Mouse (Mus musculus): Measurements from ENCODE around the gene Amotl2.
A peak's percentile ranks its signal among the peaks of the same experiment; 100 is the strongest.

The Amotl2 gene

DNA sequence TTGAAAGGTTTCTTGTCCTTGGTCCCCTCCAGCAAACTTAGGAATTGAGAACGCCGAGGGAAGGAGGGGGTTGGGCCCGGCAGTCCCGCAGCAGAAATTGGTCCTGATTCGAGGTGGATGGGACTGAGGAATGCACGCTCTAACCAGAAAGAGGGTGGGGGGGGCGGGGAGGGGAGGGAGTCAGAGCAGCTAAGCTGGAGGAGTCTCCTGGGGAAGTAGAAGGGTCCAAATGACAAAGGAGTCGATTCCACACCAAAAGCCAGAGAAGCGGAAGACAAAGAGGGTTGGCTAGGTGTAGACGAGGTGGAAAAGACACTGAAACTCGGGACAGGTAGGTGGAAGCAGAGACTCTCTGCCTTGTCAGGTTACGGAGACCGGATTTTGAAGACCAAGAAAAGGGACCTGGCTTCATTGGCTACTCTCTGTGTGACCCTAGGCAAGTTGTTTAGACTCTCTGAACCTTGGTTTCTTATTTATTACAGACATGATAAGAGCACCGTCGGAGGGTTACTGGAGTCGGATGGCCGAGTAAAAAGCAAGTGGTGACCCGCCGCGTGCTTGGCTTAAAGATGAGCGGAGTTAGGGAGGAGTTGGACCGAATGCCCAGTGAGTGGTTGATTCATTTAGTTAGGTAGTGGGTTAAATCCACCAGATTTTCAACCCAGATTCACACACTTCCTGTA, at the start of gene Amotl2:
Amotl2 (plus strand) TSS at position 192 of the 683 bp plus-strand sequence.
- DNase-seq (ENCODE audit: low spot score), result no peak

DNA sequence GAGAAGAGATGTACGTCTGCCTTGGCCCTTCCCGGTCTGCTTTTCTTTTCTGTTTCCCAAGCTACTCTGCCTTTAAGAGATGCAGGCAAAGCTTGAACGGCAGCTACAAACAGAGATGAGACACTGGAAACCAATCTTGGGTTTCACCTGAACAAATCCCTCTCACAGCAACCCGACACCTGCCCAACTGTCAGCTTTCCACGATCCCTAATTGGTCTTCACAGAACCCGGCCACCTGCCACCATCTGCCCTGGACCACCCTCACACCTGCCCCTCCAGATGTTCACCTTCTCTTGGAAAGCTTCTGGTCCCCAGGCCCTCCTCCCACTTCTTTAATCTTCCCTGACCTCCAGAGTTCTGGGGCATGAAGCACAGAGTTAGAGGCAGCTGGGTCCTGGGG, 48.4 kb upstream of the Amotl2 start:
- DNase-seq (ENCODE audit: low spot score), result no peak

DNA sequence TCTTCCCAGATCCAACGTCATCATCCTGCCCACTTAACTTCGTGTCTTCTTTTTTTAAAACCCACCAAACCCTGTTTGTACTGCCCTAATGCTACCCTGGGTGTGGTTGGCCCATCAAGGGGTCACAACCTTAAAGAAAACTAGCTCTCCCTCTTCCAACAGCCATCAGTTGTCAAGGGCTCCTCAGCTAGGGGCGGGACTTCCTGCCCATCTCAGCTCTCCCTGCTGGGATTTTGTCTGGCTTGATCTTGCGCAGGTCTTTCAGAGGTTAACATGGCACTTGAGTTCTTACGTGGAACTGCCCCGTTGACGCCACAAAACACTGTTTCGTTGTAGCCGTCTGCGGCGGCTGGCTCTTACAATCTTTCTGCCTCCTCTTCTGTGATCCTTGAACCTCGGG, 47.6 kb upstream of the Amotl2 start:
- no peak for DNase-seq (ENCODE audit: low spot score)

DNA sequence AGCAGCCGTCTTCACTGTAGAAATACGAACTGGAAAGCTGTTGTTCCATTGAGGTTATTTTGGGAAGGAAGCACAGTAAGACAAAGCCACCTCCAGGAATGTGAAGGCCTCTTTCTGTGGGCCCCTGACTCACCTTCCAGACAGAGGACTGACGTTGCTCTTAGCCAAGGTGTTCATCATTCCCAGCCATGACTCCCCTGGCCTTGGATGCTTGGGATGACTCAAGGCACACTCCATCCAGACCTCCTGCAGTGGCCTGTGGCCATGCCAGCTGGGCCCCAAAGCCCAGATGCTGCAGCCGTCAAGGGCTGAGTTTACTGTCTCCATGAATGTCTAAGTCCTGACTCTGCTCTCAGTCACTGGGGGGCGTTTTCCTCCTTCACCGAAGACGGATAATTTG, 43.1 kb upstream of the Amotl2 start:
- no peak for DNase-seq (ENCODE audit: low spot score)

DNA sequence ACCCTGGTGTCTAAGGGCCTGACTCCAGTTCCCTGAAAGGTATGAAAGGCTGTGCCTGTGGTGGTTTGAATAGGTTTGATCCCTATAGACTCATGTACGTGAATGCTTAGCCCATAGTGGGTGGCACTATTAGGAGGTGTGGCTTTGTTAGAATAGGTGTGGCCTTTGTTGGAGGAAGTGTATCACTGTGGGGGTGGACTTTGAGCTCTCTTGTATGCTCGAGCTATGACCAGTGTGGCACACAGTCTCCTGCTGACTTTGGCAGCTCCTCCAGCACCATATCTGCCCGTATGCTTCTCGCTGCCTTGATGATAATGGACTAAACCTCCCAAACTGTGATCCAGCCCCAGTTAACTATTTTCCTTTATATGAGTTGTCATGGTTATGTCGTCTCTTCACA, 40.5 kb upstream of the Amotl2 start:
- no peak for DNase-seq (ENCODE audit: low spot score)

DNA sequence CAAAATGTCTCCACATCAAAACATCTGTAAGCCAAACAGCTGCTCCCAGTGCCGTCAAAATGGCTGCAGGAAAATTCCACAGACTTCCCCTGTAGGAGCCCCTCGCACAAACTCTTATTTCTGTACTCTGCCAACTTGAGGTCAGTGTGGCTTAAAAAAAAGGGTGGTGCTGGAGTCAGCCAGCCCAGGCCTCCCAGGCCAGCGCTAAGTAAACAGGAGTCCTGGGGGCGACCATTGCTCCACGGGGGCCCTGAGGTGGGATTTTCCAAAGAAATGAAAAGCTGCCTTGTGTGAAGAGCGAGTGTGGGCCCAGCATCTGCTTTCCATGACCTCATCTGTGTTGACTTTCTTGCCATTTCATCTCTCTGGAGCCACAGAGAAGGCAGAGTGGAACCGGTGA, 35.0 kb upstream of the Amotl2 start:
- DNase-seq (ENCODE audit: low spot score), result no peak

DNA sequence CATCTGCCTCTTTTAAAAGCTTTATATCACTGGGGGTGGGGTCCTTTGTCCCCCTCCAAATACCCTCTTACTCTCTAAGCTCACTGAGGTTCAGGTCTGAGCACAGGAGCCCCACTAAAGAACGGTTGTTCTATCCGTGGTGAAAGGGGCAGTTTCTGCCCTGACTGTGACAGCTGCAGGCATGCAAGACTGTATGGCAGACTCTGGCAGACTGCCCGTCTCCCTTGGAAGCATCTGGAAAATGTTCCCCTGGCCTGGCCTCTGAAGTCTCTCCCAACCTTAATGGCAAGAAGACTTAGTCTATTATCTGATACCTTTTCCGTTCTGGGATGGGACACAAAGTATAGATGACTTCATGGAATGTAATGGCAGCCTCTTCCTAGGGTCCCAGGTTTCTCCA, 28.5 kb upstream of the Amotl2 start:
- DNase-seq (ENCODE audit: low spot score), result peak; percentile 16

DNA sequence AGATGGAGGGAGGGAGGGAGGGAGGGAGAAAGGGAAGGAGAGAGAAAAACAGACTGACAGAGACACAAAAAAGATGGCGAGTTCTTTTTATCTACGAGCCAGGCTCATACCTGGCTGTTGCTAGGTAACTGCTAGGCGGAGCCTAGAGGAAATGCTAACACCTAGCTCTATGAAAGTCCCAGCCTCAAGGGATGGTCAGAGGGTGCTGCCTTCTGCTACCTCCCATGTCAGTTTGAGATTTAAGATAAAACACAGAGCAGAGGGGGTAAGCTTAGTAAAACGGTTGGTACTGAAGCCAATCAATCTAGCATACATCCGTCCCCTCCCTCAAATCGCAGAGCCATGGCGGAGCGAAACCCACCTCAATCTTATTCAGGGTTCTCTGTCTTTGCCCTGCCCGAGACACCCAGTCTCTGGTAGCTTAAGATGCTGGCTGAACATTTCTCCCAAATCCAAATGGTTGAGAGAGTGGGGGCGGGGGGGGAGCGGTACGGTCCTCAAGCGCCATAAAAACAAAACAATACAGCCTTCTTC, 27.0 kb upstream of the Amotl2 start:
- DNase-seq (ENCODE audit: low spot score), result no peak

DNA sequence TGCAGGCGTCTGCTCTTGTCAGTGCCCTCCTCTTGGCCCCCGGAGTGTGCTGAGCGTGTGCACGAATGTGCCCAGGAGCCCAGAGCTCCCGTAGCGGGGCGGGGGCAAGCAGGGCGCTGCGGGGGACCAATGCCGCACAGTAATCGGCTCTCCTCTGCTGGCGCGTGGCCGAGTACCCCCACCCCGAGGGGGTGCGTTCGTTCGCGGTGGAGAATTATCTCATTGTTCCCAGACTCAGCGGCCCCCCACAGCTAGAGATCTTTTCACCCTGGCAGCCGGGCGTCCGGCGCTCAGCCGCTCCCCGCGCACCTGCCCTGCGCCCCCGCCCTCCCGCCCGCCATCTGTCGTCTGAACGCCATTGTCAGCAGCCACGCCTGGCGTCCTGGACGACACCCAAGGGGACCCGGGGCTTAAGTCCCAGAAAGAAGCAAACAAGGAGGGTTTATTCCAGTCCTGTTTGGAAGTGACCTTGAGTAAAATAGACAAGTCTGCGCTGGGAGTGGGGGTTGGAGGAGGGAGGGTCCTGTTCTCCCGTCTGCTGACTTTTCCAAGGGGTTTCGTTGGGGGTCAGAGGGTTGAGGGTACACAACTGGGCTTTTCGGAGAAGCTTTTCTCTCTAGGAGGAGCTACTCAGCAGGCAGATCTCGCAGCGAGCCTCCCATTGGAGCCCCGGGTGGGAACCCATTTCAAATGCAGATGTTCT, 26.4 kb upstream of the Amotl2 start:
- no peak for DNase-seq (ENCODE audit: low spot score)

DNA sequence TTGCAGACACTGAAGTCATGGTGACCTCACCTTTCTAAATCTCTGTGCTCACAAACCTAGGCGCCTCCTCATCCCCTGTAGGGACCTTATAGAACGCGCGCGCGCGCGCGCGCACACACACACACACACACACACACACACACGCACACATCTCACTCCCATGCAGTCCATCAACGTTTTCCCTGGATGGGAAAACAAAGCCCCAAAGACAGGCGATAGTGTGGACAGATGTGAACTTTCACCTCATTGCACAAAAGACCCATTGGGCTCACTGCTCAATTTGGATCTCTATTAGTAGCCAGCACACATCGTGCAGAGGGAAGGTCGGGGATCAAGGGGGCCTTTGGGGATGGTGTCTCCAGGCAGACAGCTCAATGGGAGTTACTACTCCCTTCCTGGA, 25.6 kb upstream of the Amotl2 start:
- DNase-seq (ENCODE audit: low spot score), result no peak

DNA sequence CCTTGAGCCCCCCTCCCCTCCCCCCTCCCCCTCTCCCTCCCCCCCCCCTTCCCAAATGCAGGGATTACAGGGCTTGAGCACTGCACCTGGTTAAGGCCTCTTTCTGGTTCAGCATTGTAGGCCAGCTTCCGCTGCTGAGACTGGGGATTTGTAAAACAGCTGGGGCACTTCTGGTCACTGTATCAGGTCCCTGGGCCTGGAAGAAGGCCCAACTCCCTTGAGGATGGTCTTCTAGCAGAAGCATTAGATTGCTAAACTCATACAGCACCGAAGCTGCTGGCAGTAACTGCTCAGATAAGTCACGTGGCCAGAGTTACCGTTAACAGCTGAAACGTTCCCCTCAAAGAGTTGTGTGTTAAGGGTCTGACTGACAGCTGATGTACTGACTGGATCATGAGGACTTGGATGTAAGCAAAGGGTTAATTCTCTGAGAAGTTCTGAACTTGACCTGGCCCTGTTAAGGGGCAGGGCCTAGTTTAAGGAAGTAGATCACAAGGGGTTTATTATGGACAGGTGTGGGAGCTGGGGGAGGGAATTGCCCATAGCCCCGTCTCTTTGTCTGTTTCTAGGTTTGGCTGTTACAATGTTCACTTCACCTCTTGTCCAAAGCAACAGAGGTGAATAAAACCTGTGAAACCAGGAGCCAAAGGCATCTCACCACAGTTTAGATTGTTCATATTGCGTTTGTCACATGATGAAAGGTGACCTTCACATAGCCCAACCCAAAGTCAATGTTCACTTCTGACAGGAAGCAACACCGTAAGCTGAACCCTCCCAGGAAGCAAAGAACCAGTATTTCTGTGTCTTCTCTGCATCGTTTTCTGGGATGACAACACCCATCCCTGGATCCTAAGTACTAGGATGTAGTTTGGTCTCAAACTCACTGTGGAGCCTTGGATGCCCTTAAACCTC, 23.7 kb upstream of the Amotl2 start:
- peak; percentile 38 for DNase-seq (ENCODE audit: low spot score)

DNA sequence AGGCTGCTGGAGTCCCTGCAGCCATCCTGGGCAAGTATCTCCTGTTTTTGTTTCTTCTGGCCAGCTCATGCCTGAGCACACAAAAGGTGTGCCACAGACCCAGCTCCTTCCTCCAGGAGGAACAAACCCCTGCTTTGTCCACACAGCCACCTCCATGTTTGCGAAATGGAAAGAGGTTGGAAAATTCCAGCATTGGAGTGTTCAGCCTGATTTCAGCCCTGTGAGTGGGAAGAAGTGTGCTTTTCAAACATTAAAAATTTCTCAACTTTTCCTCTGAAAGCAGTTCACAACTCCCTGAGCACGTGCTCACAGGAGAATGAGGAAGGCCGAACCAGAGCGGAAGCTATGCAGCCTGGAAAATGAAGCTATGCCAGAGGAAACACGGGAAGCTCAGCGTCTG, 15.4 kb upstream of the Amotl2 start:
- no peak for DNase-seq (ENCODE audit: low spot score)

DNA sequence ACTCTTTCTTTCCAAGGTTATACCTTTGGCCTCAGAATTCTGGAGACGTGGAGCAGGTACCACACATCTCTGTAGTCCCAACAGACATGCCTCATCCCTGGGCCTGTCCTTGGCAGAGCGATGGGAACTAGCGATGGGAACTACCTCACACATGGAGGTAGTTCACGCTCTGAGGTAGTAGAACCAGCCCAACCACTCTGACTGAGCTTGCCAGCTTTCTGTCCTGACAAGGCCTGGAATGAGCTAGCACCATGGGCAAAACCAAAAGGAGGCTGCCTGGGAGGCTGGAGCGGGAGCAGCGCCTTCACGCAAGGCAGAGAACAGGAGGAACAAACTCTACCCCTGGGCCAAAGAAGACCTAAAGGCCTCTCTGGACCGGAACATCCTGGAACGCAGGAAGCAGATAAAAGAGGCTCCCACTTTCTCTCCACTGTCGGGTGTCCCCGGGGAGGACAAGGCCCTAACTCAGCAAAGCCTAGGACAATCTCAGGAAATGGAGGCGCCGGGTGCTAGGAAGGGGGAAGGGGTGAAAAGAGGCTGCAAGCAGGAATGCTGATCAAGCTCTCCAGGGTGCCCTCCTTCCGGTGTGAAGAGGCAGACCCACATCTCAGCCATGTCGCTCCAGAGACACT, 6.9 kb upstream of the Amotl2 start:
- no peak for DNase-seq (ENCODE audit: low spot score)

DNA sequence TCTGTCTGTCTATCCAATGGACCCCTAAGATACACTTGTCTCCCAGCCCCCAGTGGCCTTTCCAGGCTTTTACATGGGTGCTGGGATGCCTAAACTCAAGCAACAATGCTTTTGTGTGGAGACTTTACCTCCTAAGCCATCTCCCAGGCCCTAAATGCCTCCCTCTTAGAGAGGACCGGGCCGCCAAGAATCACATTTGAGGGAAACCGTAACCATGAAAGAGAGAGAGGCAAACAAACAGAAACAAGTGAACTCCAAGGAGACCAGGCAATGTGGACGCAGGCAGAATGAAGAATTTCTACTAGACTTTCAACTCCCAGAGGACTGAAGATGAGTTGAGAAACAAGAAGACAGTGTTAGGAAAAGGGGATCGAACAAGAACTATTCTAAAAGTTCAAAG, 6.0 kb upstream of the Amotl2 start:
- no peak for DNase-seq (ENCODE audit: low spot score)

DNA sequence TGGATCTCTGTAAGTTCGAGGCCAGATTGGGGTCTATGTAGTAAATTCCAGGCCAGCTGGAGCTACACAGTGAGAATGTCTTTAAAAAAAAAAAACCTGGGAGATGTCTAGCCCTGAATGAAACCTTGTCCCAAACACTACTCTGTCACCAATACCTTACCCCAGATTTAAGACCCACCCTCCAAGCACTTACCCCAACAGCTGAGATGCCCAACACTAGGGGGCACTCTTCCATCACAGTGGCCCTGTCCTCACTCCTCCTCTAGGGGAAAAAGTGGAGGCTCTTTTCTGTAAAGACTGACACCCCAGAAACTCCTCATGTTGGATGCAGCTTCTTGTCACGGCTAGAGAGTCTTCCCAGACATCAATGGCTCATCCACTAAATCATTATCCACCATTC, 2.7 kb upstream of the Amotl2 start:
- peak; percentile 51 for DNase-seq (ENCODE audit: low spot score)

DNA sequence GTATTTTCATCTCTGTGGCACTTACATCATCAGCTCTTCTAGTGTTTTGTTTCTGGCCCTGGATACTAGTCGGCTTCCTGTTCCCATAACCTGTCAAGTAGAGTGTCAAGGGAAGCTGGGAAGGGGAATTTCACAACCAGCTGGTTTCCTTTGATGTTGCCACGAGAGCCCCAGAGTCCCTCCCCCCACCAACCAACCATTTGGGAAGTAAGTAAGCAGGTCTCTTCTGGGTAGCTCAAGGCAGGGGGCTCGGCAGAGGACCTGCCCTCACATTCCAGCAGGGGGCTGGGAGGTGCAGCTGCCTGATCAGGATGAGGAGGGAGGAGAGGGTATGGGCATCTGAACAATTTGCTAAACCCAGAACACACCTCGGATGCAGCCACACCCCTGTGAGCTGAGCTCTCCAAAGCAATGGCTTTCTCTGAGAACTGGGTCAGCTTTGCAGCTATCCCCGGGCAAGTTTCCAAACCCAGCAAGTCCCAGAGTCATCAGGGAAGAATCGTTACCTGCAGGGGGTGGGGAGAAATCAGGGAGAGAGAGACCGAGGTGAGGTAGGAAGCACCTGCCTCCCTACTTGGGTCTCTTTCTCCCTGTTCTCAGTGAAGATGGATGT, 1.5 kb upstream of the Amotl2 start:
- DNase-seq (ENCODE audit: low spot score), result no peak

DNA sequence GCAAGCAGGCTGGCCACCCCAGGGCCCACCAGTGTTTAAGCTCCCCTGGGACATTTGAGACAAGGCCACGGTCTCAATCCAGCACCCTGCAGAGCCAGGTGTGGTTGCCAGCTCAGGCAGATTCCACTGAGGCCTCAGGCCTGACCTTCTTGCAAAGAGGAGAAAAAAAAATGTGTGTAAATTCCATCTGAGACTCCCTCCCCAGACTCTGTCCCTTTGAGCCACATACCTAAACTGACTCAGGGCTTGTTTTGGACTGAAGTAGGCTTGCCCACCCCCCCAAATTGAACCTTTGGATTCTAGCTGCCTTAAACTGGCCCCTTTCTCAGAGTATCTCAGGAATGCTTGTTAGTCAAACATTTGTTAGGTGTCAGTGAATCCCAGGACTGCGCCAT, 969 bp upstream of the Amotl2 start:
- no peak for DNase-seq (ENCODE audit: low spot score)

DNA sequence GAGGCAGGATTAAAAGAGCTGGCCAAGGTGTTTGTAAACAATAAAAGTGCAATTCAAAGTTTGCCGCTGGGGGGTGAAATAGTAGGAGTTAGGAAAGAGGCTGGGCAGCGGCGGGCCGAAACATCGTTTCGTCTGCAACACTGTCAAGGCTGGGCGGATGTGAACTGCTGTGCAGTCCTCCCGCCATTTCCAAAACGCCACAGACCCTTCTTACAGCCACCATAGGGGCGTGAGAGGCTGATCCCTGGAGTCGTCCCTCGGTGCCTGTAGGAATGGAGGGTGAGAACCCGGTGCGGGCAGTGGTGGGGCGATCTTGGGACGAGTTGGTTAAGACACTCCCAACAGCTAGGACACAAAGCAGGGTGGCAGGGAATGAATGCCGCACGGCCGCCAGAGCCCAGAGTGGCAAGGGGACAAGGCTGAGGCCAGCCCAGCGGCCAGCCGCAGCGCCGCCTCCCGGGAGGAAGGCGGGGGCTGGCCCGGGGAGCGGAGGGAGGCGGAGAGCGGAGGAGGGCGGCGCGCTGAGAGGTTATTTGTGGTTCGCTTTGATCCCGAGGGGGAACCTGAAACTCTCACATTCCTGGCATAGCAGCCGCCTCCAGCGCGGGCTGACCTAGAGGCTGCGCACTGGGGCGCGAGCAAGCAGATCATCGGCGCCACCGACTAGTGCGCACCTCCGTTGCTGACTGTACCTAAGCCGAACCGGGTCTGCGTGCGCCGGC, 853 bp downstream of the Amotl2 start:
- DNase-seq (ENCODE audit: low spot score), result peak; percentile 89

DNA sequence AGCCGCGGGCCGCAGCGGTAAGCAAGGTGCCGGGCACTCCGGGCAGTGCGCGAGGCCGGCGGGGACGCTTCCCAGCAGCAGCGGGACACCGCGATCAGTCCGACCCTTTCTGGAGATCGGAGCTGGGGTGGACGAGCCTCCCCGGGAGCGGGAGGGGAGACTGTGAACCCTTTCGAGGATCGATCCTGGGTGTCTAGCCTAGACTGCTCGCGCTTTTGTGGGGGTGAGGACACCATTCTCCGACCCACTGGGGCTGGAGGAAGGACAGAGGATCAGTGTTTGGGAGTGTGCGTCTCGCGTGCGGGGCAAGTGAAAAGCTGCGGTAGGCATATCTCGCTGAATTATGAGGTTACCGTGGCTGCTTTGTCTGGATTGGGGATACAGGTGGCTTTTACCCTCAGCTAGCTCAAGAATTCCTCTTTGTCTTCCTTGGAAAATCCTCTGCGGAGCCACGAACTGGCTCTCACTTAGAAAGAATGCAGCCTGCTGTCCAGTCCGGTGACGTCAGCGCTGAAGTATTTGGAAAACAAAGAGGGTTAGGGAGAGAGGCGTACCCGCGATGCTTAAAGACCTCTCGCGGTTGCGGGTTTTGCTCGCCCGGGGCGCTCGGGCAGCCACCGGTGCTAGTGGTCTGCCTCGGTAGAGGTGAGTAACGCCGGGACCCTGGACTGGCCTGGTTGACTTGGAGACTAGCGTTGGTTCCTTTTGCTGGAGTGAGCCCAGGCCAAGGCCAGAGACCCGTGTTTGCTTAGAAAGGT, 1.6 kb downstream of the Amotl2 start:
- DNase-seq (ENCODE audit: low spot score), result peak; percentile 93

DNA sequence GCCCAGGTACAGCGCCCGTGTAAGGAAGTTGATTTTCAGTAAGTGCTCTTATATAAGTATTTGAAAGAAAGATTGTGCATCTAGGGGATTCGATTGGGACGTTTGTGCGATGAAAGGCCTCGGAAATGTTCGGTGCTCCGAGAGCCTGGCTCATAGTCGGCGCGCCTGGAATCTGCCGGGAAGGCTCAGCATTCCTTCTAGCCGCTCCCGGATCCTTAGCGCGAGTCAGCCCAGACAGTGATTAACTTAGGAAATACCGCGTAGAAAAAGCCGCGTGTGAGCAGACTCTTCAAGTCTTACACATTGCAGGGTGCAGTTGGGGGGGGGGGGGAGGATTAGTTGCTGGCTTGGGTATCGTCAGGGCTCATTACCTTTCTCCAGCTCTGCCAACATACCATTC, 2.2 kb downstream of the Amotl2 start:
- DNase-seq (ENCODE audit: low spot score), result peak; percentile 49
